Mouse (Mus musculus) CH12.LX (cell line): ENCODE data around the gene Mcrip1.

ENCODE experiments used
- CHD2 ChIP-seq: IDR thresholded peaks from 2 replicates; pipeline ENCODE4 v1.6.1; 2011; ENCODE audit warnings: low read length, improper control_type of control experiment
- CTCF ChIP-seq, 2 experiments: IDR thresholded peaks in 1 of 2; conservative IDR thresholded peaks in 1 of 2; 2 replicates each; pipeline ENCODE4 v1.5.1; 2011 to 2012; ENCODE audit warnings: low read depth in 2 of 2, low read length in 2 of 2, improper control_type of control experiment in 1 of 2, inconsistent platforms in 1 of 2, mild to moderate bottlenecking in 1 of 2, moderate library complexity in 1 of 2
- EP300 ChIP-seq: IDR thresholded peaks from 2 replicates; pipeline ENCODE4 v1.6.1; 2011; ENCODE audit warnings: low read length, improper control_type of control experiment
- JUND ChIP-seq: conservative IDR thresholded peaks from 2 replicates; pipeline ENCODE4 v1.6.1; 2011; ENCODE audit warnings: low read depth, low read length, improper control_type of control experiment
- MAZ ChIP-seq: IDR thresholded peaks from 2 replicates; pipeline ENCODE4 v1.6.1; 2012; ENCODE audit warnings: low read depth, mild to moderate bottlenecking, inconsistent platforms, low read length, improper control_type of control experiment, moderate library complexity
- MYC ChIP-seq: IDR thresholded peaks from 2 replicates; pipeline ENCODE4 v1.6.1; 2011; ENCODE audit warnings: low read depth, mild to moderate bottlenecking, improper control_type of control experiment, low read length
- POLR2A ChIP-seq: IDR thresholded peaks from 2 replicates; pipeline ENCODE4 v1.6.1; 2011; ENCODE audit warnings: low read depth, mild to moderate bottlenecking, improper control_type of control experiment, low read length
- POLR2AphosphoS2 ChIP-seq: IDR thresholded peaks from 2 replicates; pipeline ENCODE4 v1.6.1; 2011; ENCODE audit warnings: low read depth, low read length, improper control_type of control experiment
- UBTF ChIP-seq: IDR thresholded peaks from 2 replicates; pipeline ENCODE4 v1.6.1; 2012; ENCODE audit warnings: low read depth, mild to moderate bottlenecking, inconsistent platforms, low read length, improper control_type of control experiment, moderate library complexity
- USF1 ChIP-seq: IDR thresholded peaks from 2 replicates; pipeline ENCODE4 v1.6.1; 2014; ENCODE audit warnings: low read depth, mild to moderate bottlenecking, inconsistent platforms, low read length, improper control_type of control experiment

DNA sequence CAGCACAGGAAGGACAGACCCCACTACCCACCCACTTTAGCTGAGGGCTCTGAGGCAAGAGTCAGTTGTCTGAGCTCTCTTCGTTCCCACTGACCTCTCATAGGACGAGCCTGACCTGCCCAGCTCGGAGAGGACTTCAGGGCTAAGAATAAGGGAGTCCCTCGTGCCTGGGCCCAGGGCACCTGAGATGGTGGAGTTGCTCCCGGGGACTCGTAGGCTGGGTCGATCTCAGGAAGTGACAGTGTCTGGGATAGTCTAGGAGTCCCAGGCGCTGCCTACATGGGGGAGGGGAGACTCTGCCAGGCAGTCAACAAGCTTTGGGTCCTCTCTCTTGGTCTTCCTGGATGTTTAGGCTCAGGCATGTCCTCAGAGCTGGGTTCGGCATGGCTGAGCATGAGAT is 29.0 kb downstream of the Mcrip1 start:
- TF ChIP-seq UBTF (no peak), MYC (no peak), CTCF (conservative IDR thresholded peaks at IDR 0.05 in 1 of 2, IDR thresholded peaks at IDR 0.05 in 1 of 2; ENCODE audit: low read depth in 2 of 2, low read length in 2 of 2) (no peak), USF1 (no peak), EP300 (no peak), POLR2A (no peak), MAZ (no peak), CHD2 (no peak), POLR2AphosphoS2 (no peak), JUND (no peak)
